Mouse (Mus musculus): Measurements from ENCODE around the gene Gja8. TPM values are rescaled to one million over a fixed set of nuclear protein-coding genes. Genes with fewer than 3 reads are reported as not detected.

Gene Gja8
- polyA plus RNA-seq (2014; fragmentation: Illumina TruSeq; extraction: RNeasy Lipid Tissue Mini Kit (QIAGEN cat#74804); ENCODE audit: low read depth, low replicate concordance): not detected

DNA sequence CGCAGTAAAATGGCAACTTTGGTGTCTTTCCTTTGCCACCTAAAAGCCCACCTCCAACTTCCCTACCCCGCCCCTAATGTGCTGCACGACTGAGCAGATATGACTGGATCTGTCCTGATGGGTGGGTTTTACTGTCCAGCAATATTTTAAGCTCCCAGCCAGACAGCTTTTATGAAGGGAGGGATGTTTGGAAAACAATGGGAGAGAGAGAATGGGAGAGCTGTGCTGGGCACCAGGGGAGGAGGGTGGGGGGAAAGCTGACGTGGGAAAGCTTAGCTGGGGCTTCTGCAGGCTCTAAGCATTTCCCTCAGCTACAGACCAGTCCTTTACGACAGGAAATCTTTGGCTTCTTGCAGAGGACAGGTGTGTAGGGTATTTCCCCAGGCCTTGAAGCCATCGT lies at the start of gene Gja8:
TSS of gene Gja8 (minus strand) at position 101 of the 400 bp plus-strand sequence.

DNA sequence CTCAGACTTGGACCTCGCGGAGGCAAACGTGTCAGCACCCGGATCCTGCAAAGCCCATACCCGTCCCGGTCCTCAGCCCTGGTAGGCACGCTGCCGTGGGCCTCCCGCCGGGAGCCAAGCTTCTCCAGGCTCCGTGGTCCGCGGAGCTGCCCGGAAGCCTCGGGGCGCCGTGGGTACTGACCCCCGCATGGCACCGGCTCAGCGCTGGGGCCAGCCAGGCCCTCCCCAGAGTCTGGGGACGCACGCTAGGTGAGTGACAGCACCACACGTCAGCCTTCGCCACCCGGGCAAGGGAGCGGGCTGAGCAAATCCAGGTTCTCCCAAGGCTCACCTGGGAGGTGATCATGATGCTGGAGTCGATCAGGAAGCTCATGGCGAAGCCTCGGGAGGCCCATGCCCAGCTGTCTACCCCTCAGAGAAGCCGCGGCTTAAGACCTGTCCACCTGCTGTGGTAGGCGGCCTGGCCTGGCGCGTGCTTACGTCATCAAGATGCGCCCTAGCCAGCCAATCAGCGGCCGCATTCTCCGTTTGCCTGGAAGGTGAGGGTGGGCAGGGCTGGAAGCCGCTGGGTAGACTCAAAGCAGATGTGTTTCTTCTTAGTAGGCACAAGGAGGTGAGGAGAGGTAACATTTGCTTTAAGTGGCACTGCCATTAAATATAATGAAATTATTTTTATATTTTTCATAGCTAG lies 20.8 kb downstream of the Gja8 start, which contains the start of gene Gpr89:
TSS of gene Gpr89 (minus strand) at position 496 of the 691 bp plus-strand sequence.

GRCm38 (mm10) chr3:96904393-96904792 lies 21.4 kb downstream of the Gja8 start, which contains the start of gene Gja5:
TSS of gene Gja5 (plus strand) at chr3:96904693.

Other genes with a start within 250 kb of the Gja8 start
- gene Pias3, start 229.6 kb downstream of the Gja8 start, polyA plus RNA-seq (2014; fragmentation: Illumina TruSeq; extraction: RNeasy Lipid Tissue Mini Kit (QIAGEN cat#74804); ENCODE audit: low read depth, low replicate concordance): 4.9 TPM
- gene Nudt17, start 217.5 kb downstream of the Gja8 start, polyA plus RNA-seq (2014; fragmentation: Illumina TruSeq; extraction: RNeasy Lipid Tissue Mini Kit (QIAGEN cat#74804); ENCODE audit: low read depth, low replicate concordance): not detected
- gene Polr3c, start 198.4 kb downstream of the Gja8 start, polyA plus RNA-seq (2014; fragmentation: Illumina TruSeq; extraction: RNeasy Lipid Tissue Mini Kit (QIAGEN cat#74804); ENCODE audit: low read depth, low replicate concordance): 28.5 TPM
- 137 TPM for gene Rnf115, start 198.4 kb downstream of the Gja8 start, polyA plus RNA-seq (2014; fragmentation: Illumina TruSeq; extraction: RNeasy Lipid Tissue Mini Kit (QIAGEN cat#74804); ENCODE audit: low read depth, low replicate concordance)
- gene Pdzk1, start 96.7 kb downstream of the Gja8 start, polyA plus RNA-seq (2014; fragmentation: Illumina TruSeq; extraction: RNeasy Lipid Tissue Mini Kit (QIAGEN cat#74804); ENCODE audit: low read depth, low replicate concordance): not detected
- 0.63 TPM for gene Cd160, start 96.7 kb downstream of the Gja8 start, polyA plus RNA-seq (2014; fragmentation: Illumina TruSeq; extraction: RNeasy Lipid Tissue Mini Kit (QIAGEN cat#74804); ENCODE audit: low read depth, low replicate concordance)
- gene Gja5, start 21.3 kb downstream of the Gja8 start, polyA plus RNA-seq (2014; fragmentation: Illumina TruSeq; extraction: RNeasy Lipid Tissue Mini Kit (QIAGEN cat#74804); ENCODE audit: low read depth, low replicate concordance): 0.98 TPM
- 28.0 TPM for gene Gpr89, start 20.7 kb downstream of the Gja8 start, polyA plus RNA-seq (2014; fragmentation: Illumina TruSeq; extraction: RNeasy Lipid Tissue Mini Kit (QIAGEN cat#74804); ENCODE audit: low read depth, low replicate concordance)
- 52.6 TPM for gene Acp6, start 232.8 kb upstream of the Gja8 start, polyA plus RNA-seq (2014; fragmentation: Illumina TruSeq; extraction: RNeasy Lipid Tissue Mini Kit (QIAGEN cat#74804); ENCODE audit: low read depth, low replicate concordance)